Mouse (Mus musculus) gastrocnemius, postnatal 36 days (tissue): ENCODE results near the gene Ahr. TPM values are rescaled to one million over a fixed set of nuclear protein-coding genes. Genes with fewer than 3 reads are reported as not detected.

ENCODE experiments used
- DNase-seq, 2 experiments: peaks; one replicate each; pipeline ENCODE4 v3.0.0; 2022
- intact Hi-C: fragments of 180-260 bp; cut with DNase I; formaldehyde crosslinking; loops from one replicate; pipeline ENCODE4 v1.15.1; 2025
- total RNA-seq, 2 experiments: library from RNA; stranded (reverse); gene quantifications; 2 replicates each; pipeline ENCODE4 v1.2.3; 2021

The Ahr gene
- total RNA-seq, 2 experiments from 2014 or later: 1.5 to 2.0 TPM

DNA sequence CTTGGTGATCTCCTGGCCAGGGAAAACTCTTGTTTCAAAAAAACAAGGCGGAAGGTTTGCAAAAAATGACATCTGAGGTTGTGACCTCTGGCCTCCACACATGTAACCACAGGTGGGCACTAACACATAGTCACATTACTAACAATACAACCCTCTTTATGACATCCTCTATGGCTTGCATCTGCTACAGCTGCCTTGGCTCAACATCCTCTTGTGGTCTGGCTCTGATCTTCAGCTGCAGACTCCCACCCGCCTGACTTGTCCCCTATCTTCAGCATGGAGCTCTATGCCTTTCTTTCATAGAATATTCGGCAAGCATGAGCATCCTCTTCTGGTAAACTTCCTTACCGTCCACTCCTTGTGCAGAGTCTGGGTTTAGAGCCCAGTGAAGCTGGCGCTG is 24.1 kb downstream of the Ahr start:
- no peak for DNase-seq
- intact Hi-C loops: no loop called here

DNA sequence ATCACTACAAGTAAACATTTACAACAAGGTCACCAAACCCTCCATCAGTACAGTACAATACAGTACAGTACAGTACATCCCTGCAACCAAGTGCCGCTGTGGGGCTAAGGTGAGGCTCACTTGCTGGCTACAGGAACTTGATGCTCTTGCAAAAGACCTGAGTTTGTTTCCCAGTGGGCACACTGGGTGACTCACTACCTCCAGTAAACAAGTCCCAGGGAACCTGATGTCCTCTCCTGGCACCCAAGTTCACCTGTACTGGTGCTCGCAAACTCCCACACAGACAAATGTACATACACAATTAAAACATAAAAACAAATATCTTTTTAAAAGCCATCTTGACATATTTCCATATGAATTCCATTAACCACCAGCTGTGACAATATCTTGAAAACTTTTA is 28.5 kb downstream of the Ahr start:
- no peak for DNase-seq
- intact Hi-C loops: no loop called here

DNA sequence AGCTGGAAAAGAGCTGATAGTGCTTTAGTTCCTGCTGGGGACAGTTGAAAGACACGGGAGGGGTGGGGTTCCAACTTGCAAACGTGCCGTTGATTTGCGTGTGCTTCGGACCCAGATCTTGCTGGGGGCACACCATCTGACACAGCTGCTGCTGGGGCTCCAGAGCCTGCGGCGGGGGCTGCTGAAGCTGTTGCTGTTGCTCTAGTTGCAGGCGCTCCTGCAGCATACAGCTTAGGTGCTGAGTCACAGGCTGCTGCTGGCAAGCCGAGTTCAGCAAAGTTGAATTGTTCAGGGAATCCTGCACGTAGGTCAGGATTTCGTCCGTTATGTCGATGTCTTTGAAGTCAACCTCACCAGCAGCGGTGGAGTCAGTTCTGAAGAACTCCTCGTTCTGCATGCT is 30.8 kb downstream of the Ahr start:
- no peak for DNase-seq
- intact Hi-C loops: no loop called here

DNA sequence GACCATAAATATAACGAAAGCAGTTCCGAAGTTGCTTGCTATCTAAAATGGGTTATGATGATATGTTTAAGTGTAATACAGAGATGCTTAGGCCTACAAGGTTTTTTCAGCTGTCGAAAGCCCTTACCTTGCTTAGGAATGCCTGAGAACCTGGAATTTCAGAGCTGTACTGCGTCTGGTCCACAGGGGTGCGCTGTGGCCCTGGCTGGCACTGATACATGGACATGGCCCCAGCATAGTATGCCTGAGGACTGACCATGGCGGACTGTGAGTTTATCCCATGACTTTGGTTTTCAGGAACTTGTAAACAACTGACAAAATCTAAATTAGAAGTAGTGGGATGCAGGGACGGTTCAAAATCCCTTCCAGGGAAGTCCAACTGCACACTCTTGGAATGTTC is 31.3 kb downstream of the Ahr start:
- no peak for DNase-seq
- intact Hi-C loops: no loop called here

DNA sequence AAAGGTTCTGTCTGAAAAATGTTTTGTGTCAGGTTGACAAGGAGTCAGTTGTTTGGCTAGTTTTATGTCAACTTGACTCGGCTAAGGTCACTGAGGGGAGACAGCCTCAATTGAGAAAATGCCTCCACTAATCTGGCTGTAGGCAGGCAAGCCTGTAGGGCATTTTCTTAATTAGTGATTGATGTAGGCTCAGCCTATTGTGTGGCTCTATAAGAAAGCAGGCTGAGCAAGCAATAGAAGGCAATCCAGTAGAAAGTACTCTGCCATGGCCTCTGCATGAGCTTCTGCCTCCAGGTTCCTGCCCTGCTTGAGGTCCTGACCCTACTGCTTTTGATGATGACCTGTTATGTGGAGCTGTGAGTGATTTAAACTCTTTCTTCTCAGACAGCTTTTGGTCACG is 33.4 kb downstream of the Ahr start:
- intact Hi-C loops: no loop called here
- DNase-seq: no peak

DNA sequence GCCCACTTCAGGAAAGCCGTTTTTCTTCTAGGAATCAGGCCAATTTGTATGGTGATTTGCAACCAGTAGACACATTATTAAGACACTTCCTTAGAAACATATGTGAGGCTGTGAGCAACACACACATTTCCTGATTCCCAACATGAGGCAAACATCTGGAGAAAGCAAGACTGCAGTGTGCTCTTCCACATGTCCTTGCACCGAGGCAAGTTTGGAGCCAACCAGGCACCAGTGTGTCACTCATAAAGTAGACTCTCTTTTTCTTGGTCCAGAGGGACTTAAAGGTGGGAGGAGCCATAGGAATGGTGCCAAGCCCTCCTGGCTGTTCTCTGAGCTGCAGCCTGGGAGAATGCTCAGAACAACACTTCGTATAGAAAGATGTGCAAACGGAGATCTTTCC is 39.6 kb downstream of the Ahr start:
- no peak for DNase-seq
- intact Hi-C loops: no loop called here

DNA sequence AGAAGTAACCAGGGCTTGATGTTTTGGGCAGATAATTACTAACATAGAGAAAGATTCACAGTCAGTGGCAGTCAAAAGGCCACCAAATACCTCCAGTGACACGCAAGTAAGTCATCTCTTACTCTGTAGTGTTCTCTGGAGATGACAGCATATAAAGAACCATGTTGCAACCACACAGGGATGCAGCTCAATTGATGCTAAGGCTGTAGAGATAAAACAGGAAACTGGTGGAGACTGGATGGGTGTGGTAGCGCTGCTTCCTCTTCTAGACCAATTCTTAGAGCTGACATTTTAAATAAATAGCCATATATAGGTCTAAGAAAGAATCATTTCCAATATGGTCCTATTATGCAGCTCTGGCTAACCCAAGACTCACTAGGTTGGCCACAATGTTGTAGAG is 54.1 kb downstream of the Ahr start:
- no peak for DNase-seq
- intact Hi-C loops: no loop called here

DNA sequence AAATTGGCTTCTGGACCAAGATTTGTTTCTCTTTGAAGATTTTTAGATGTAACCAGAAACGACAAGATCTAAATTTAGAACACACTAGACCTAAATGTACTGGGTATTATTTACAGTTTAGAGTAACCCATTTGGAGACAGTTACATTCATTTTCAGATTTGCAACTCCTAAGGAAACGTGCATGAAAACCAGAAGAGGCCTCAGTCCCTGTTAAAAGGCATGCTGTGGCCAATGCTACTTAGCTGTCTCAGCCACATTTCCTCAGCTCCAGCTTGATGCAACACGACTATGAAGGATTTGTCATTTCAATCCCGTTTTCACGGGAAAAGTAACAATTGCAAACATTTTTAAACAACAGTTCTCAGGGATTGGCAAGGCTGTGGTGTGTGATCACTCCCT is 55.9 kb downstream of the Ahr start:
- no peak for DNase-seq
- intact Hi-C loops: no loop called here

DNA sequence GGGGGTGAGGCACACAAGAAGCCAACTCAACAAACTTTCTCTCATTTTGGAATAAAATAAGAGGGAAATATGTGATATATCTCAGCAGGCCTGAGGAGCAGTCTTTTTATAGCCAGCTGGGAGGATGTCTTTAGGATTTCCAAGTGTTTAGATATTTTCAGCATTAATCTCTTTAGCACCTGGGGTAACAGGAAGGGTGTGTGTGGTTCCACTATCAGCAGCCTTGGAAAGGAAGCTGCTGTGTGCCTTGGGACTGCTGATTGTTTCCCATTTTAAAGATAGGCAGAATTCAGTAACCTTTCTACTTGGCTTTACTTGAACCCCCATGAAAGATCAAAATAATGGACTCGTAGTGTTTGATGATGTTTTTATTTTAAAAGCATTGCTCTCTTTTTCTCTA is 71.4 kb downstream of the Ahr start:
- intact Hi-C loops: no loop called here
- DNase-seq: no peak

DNA sequence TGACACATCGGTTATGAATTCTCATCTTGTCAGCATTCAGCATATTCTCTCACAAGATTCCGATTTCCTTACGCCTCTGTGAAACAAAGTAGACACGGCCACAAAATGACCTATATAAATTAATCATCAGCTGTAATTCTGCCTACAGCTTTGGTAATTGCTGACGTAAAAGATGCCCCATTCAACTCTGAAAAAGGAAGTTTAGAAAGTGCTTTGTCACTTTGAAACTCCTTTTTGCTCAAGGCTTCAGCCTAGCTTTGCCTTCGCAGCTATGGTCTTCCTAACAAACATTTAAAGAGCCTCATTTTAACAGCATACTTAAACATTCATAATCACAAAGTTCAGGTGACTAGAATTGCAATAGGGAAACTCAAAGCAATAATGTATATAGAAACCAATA is 72.2 kb downstream of the Ahr start:
- DNase-seq: no peak
- intact Hi-C loops: no loop called here

DNA sequence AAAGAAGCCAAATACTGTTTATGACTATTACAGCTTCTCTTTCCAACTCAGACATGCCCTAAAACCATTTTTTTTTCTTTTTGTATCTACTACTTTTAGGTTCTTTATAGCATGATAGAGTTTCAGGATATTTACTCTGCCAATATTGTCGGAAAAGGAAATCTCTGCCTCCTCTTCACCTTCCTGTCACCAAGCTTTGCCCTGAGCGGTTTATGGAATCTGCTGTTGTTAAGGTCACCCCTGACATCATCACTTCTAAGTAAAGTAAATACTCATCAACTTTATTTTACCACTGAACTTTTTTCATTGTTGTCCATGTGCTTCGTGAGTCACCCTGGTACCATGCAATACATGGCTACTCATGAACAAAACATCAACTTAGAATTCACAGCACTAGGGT is 75.2 kb downstream of the Ahr start:
- intact Hi-C loops: no loop called here
- DNase-seq: no peak
